ENCODE assay signal across 19 mouse cellular contexts in genomic region chr2:180910928-180911327, GRCm38 (mm10). TPM values are rescaled to one million over a fixed set of nuclear protein-coding genes. Genes with fewer than 3 reads are reported as not detected.
"Had no signal": no experiment of that assay in that cellular context is flagged by ENCODE, and none has a peak within 500 bp of the region (broad histone marks: within the 10 kb centered on the region; RNA-seq: fewer than 3 reads in every experiment).

No protein-coding gene starts in this region.

- H3K4me2 ChIP-seq: limb, embryonic 13.5 days; liver, embryonic 15.5 days; lung, embryonic 14.5 days; midbrain, embryonic 12.5 days; neural tube, embryonic 15.5 days; stomach, embryonic 15.5 days had no signal

- H3K9me3 ChIP-seq: limb, embryonic 13.5 days; liver, embryonic 15.5 days; midbrain, embryonic 12.5 days; neural tube, embryonic 15.5 days; stomach, embryonic 15.5 days had no signal

- H3K4me3 ChIP-seq: limb, embryonic 13.5 days; liver, embryonic 15.5 days; midbrain, embryonic 12.5 days; neural tube, embryonic 15.5 days; stomach, embryonic 15.5 days had no signal

- H3K9ac ChIP-seq: limb, embryonic 13.5 days; liver, embryonic 15.5 days; lung, embryonic 14.5 days; midbrain, embryonic 12.5 days; neural tube, embryonic 15.5 days; stomach, embryonic 15.5 days had no signal

- DNase-seq: kidney, adult 11 months; kidney, adult 9 months; kidney, postnatal 10 days; left cerebral cortex, postnatal 4 days; lung, embryonic 14.5 days; thymus, postnatal 4 days had no signal

- H3K27me3 ChIP-seq: limb, embryonic 13.5 days; liver, embryonic 15.5 days; midbrain, embryonic 12.5 days; neural tube, embryonic 15.5 days; stomach, embryonic 15.5 days had no signal

- H3K27ac ChIP-seq: limb, embryonic 13.5 days; liver, embryonic 15.5 days; midbrain, embryonic 12.5 days; neural tube, embryonic 15.5 days; stomach, embryonic 15.5 days had no signal

RNA-seq across cellular contexts. Expression of gene Birc7, which starts 17.9 kb away (rescaled TPM):
- total RNA-seq: layer of hippocampus, postnatal 10 days; left cerebral cortex, adult 18-20 months; left cerebral cortex, postnatal 10 days; left cerebral cortex, postnatal 4 days; liver, adult 2 months; megakaryocyte-erythroid progenitor cell, adult 5-6 weeks had no signal
- polyA plus RNA-seq: large intestine, adult 2 months; limb, embryonic 13.5 days; liver, adult 2 months; liver, embryonic 15.5 days; midbrain, embryonic 16.5 days; neural tube, embryonic 15.5 days; spleen, adult 2 months had no signal

RNA-seq across cellular contexts. Expression of gene Nkain4, which starts 43.6 kb away (rescaled TPM):
- total RNA-seq: megakaryocyte-erythroid progenitor cell, adult 5-6 weeks had no signal
